Mouse (Mus musculus) limb, embryonic 13.5 days (tissue): Measurements from ENCODE around the gene Tgfbrap1. TPM values are rescaled to one million over a fixed set of nuclear protein-coding genes. Genes with fewer than 3 reads are reported as not detected.

ENCODE experiments used
- microRNA-seq: library from miRNA; unstranded; fragments of <30 nt; microRNA quantifications from one replicate; pipeline ENCODE4, GENCODE M21; 2016
- polyA plus RNA-seq: library from polyadenylated mRNA; unstranded; fragments of >200 nt; fragmentation: Nextera tagmentation; extraction: Ambion mirVana; gene quantifications from 2 replicates; pipeline ENCODE4 v1.2.1, GENCODE M21; 2015

The Tgfbrap1 gene
- polyA plus RNA-seq, 1 experiment from 2014 or later, result 12.2 TPM

Small RNA genes within 50 kb of the gene (microRNA-seq; reads per million reads assigned to microRNA genes)
- not detected for gene Gm24001

Other genes with a start within 250 kb of the Tgfbrap1 start
- 46.6 and 51.7 TPM in 2 replicates for gene Mrps9, start 247.4 kb downstream of the Tgfbrap1 start, polyA plus RNA-seq
- gene Gpr45, start 145.8 kb downstream of the Tgfbrap1 start, polyA plus RNA-seq, result 12.6 and 13.1 TPM in 2 replicates
- gene AI597479, start 73 bp upstream of the Tgfbrap1 start, polyA plus RNA-seq, result 37.2 and 38.1 TPM in 2 replicates
- 18.3 and 19.1 TPM in 2 replicates for gene Fhl2, start 98.3 kb upstream of the Tgfbrap1 start, polyA plus RNA-seq